Mouse (Mus musculus): ENCODE measurements at regions not wholly inside any gene's neighbourhood (a gene's known extent, or its start where the extent isn't known, plus 50 kb on each side); places are given as distances from the start of the nearest gene placed in this dataset.

GRCm38 (mm10) chr1:184461411-184461810 is 271.0 kb downstream of the Hlx start:
- TF ChIP-seq MAFK (IDR thresholded peaks at IDR 0.05; ENCODE audit: insufficient read depth, low read depth, low read length) (no peak), HCFC1 (IDR thresholded peaks at IDR 0.05; ENCODE audit: borderline replicate concordance, insufficient read depth, low read length) (no peak), ZNF384 (IDR thresholded peaks at IDR 0.05; ENCODE audit: low read depth, low read length) (no peak), ZC3H11A (IDR thresholded peaks at IDR 0.05; ENCODE audit: borderline replicate concordance, low read depth, low read length) (no peak)
